Mouse (Mus musculus): ENCODE measurements around the gene Cachd1. TPM values are rescaled to one million over a fixed set of nuclear protein-coding genes. Genes with fewer than 3 reads are reported as not detected.

Gene Cachd1
- total RNA-seq, 2 experiments from 2014 or later = 3.7 to 3.8 TPM

DNA sequence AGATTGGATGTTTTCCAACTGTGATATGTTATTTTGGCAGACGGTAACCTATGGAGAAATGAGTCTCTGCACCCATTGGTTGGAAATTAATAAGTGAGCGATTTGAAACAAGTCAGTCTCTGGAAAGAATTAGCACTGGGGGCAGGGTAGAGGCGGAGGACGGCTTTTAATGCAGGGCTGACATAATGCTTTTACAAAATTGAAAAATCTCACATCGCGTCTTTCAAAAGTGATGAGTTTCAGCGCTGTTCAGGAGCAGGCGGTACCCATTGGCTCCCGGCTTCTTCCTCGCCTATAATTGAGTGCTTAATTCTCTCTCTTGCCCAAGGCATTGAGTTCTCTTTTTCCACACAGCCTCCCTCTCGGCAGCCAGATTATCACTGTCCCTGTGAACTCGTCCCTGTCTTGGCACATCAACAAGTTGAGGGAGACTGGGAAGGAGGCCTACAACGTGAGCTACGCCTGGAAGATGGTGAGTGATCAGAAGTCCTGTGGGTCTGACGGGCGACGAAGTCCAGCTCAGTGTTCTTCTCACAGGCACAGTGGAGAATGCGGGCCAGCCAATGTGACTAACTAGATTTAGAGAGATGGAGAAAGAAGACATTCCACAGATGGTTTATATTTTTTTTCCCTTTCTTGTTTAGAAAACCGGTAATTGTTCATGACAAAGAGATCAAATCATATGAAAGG is 191.4 kb downstream of the Cachd1 start:
- no peak for DNase-seq (ENCODE audit: low spot score)
- intact Hi-C loops (cut with DNase I) = no loop called here

DNA sequence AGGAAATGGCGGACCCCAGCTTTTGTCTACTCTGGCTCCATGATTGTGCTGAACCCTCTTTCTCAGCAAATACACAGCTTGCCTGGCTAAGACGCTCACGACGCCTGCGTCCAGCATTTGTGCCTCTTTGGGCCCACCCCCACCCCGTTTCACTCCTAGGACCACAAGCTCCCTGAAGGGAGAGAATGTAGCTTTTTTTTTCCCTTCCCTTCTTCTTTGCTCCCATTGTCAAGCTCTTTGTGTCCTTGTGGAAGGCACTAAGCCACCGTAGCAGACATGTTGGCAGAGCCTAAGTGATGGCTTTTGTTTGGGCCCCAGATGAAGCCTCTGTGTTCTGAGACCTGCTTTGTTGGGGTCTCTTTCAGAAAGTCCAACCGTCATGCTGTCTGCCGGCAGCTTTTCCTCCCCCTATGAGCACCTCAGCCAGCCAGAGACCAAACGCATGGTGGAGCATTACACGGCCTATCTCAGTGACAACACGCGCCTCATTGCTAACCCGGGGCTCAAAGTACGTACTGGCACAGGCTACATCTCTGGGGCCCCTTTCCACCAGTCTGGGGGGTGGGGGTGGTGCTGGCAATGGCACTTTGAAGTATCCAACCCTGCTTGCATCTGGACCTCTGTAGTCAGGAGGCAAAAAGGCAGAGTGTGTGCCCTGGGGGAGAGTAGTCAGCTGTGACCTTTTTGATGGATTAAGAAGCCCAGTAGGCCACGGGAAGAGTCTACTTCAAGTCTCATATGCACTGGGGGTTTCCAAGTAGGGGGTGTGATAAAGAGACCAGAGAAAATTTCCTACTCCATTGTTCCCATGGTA is 197.4 kb downstream of the Cachd1 start:
- intact Hi-C loops (cut with DNase I) = no loop called here
- no peak for DNase-seq (ENCODE audit: low spot score)

DNA sequence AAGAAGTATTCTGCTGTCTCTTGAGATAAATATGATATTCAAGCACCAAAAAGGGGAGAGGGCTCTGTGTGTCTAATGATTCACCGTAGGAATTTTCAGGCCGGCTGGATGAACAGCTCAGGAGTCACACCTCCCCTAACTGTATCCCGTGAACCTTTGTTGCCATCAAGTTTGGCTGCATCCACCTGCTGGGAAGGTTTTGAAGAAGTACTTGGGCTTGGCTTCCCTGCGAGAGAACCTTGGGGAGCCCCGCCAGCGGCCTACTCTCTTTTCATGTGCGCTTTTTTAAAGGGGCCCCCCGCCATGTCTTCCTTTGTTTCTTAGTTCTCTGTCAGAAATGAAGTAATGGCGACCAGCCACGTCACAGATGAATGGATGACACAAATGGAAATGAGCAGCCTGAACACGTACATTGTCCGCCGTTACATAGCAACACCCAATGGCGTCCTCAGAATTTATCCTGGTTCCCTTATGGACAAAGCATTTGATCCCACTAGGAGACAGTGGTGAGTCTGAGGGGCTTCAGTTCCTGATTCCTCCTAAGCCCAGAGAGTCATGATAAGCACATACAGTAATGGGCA is 198.1 kb downstream of the Cachd1 start:
- DNase-seq (ENCODE audit: low spot score) = no peak
- intact Hi-C loops (cut with DNase I) = no loop called here

DNA sequence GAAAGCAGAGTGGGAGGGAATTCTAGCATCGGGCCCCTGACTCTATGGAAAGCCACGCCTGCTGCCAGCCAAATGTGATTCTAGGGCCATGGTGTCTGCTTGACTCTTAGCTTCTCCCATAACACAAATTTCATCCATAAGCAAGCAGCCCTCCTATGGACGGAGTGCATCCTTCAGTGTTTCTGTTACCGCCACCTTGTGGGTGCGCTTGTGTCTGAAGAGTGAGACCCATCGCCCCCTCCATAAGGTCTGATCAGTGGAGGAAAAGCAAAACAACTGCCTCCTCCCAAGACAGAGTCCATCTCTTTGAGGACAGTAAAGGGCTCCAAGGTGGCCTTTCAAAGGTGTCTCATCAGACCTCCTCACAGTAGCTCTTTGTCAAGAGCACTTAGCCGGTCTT is 201.0 kb downstream of the Cachd1 start:
- intact Hi-C loops (cut with DNase I) = no loop called here
- no peak for DNase-seq (ENCODE audit: low spot score)

DNA sequence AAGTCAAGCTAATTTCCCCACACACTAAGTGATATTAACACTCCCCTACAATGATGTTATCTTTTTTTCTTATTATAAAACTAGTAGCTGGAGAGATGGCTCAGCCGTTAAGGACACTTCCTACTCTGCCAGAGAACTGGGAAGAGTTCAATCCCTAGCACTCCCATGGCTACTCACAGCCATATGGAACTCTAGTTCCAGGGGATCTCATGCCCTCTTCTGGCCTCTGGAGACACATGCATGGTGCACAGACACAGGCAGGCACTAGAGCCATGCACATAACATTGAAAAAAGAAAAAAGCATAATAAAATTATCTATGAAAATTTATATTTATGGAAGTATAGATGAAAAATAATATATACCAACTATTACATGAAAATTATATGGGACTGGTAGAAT is 210.7 kb downstream of the Cachd1 start:
- intact Hi-C loops (cut with DNase I) = loop anchor here (5.0 kb wide), 1 partner anchor 210 kb away; the partner anchor contains the start of gene Cachd1
- no peak for DNase-seq (ENCODE audit: low spot score)

DNA sequence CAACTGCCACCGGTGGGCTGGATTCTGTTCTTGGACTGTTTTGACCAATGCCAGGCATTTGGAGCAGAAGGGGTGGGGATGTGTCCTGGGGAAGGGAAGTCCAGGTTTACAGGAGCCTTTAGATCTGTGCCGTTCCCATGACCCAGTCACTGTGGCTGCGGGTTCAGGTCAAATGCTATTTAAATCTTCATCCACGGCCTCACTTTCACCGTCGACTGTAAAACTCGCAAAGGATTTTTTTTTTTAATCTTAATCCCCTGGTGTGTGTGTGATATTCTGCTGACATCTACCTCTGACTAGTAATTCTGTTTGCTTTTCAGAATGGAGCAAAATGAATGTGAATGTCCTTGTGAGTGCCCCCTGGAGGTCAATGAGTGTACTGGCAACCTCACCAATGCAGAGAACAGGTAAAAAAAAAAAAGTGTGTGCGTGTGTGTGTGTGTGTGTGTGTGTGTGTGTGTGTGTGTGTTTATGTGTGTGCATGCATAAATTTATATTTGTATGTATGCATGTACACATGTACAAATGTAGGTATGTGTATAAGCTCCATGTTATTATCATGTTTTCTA is 211.8 kb downstream of the Cachd1 start:
- intact Hi-C loops (cut with DNase I) = loop anchor here (2.0 to 5.0 kb wide), 3 partner anchors 211 to 400 kb away; partner anchors contain the start of gene Cachd1
- DNase-seq (ENCODE audit: low spot score) = no peak

DNA sequence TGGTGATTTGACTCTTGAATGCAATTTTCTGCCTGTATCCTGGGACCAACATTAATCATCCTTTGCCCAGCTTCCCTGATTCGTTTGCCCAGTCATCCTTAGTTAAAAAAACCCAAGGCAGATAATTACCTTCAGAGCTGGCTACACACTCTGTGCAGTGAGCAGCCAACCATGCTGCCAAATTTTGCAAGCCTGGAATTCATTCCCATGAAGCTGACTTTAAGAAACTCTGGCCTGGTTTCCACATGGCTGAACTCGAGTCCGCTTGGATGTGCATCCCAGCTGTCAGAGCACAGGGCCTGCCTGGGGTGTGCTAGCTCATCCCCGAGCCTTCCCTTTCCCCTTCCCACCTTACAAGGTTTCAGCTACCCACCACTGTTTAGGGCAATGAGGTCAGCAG is 214.5 kb downstream of the Cachd1 start:
- DNase-seq (ENCODE audit: low spot score) = no peak
- intact Hi-C loops (cut with DNase I) = loop anchor here (10.0 kb wide), 2 partner anchors 374 to 1004 kb away; no protein-coding TSS in a partner anchor

DNA sequence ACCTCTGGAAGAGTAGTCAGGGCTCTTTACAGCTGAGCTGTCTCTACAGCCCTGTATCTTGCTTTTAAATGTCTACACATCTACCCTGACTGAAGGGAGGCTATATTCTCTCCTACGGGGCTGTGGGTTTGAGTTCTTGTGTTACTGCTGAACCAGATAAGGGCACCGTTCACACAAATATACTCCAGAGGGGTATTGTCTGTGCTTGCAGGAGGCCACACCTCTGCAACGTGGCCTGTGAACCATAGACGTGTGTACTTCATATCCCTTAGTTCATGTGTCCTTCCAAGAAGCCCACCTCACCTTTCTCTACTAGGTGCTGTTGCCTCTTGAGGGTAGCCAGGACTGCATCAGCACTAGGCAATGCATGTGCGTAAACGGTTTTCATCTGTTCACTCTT is 215.6 kb downstream of the Cachd1 start:
- intact Hi-C loops (cut with DNase I) = loop anchor here (10.0 kb wide), 2 partner anchors 373 to 1003 kb away; no protein-coding TSS in a partner anchor
- DNase-seq (ENCODE audit: low spot score) = no peak

DNA sequence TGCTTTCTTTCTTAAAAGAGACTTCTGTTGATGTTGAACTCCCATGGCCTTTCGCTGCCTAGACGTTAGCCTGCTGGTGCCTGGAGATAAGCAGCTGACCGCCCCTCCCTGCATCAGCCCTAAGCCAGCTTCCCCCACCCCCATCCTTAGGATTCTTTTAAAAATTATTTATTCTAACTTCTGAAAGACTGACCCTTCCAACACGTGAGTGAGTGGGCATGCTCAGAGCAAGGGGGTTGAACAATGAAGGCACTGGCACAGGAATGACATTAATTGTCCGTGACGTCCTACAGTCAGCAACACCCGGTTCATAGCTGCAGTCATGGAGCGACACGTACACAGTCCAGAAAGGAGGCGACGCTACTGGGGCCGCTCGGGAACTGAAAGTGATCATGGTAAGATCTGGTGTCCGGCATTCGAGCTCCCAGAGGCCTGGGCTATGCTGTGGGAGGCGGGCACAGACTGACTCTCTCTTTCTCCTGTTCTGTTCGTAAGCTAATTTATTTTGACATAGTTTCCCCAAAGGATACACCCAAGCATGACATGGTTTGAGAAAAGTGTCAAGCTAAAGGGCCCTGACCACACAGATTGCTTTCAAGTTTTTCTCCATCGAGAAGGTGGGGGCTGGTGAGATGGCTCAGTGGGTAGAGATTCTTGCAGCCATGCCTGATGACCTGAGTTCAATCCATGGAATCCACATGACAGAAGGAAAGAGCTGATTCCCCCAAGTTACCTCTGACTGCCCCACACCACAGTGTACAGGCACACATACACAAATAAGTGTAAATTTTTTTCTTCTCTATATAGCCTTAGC is 218.2 kb downstream of the Cachd1 start:
- DNase-seq (ENCODE audit: low spot score) = no peak
- intact Hi-C loops (cut with DNase I) = loop anchor here (10.0 kb wide), 2 partner anchors 370 to 1000 kb away; no protein-coding TSS in a partner anchor

DNA sequence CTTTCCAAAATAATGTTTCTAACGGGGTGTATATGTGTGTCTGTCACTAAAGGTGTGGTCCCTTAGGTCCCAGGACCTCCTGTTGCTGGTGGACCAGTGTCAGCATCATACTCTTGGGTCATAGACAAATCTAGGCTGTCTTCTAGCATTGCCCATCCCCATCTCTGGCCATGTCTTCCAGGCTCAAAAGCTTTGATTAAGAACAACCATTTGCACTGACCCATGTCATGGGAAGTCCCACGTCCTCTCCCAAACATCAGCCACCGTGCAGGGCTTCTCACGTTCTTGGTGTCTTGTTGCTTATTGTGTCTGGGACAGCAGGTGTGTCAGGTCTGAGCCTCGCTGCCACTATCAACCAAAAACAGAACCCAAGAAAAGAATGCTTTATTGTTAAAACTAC is 219.1 kb downstream of the Cachd1 start:
- no peak for DNase-seq (ENCODE audit: low spot score)
- intact Hi-C loops (cut with DNase I) = loop anchor here (10.0 kb wide), 2 partner anchors 369 to 999 kb away; no protein-coding TSS in a partner anchor

DNA sequence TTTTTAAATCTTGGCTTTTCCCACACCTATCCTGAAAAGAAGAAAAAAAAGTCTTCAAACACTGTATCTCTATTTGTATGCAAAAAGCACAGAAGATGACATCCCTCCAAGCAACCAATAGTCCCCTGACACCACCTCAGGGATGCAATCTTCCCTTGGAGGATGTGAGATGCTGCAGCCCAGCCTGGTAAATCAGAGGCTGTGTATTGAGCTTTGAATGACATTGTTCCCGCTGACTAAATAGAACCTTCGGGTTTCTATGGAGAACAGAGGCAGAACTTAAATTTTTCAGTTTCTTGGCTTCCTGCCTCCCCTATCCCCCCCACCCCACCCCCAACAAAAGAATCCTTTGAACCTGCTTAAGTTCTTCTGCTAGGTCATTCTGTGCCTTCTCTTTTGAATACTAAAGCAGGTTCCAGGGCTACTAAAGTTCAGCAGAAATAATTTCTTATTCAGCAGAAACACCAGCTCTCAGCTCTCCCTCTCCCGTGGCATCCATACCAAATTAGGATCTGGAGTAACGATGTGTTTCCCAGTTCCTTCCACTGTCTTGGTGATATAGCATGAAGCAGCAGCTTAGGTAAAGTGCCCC is 219.7 kb downstream of the Cachd1 start:
- intact Hi-C loops (cut with DNase I) = loop anchor here (10.0 kb wide), 2 partner anchors 369 to 999 kb away; no protein-coding TSS in a partner anchor
- no peak for DNase-seq (ENCODE audit: low spot score)

DNA sequence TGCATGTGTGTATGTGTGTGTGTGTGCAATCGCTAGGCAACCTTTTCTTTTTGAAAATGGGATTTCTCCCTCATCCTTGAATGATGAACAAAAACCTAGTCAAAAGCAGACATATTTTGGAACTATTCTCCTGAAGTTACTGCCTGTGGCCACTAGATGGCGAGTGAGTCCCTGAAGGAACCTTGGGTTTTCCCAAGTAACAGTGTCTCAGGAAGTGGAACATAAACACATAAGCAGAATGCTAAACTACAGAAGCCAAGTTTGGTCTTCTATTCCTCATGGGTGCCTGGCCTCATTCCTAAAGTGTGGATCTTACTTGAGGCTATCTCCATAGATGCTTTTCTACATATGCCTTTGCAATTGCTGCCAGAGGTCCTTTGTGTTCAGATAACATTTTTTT is 221.7 kb downstream of the Cachd1 start:
- intact Hi-C loops (cut with DNase I) = loop anchor here (1.0 to 10.0 kb wide), 3 partner anchors 148 to 997 kb away; no protein-coding TSS in a partner anchor
- DNase-seq (ENCODE audit: low spot score) = no peak

DNA sequence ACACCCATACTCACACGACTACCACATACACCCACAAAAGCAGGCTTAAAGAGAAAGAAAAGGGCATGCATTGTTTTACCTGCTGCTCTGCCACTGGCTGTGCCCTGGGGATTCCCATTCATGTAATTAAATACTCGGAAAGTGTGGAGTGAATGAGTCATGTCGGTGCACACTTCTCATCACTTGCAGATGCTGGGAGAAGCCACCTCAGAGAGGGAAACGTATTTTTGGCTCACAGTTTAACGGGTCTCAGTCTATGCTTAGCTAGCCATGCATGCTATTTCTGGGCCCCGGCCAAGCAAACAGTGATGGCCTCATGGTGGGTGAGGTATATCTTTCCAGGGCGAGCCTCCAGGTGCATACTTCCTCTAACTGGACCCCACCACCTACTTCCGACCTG is 222.4 kb downstream of the Cachd1 start:
- DNase-seq (ENCODE audit: low spot score) = no peak
- intact Hi-C loops (cut with DNase I) = loop anchor here (1.0 to 10.0 kb wide), 3 partner anchors 147 to 996 kb away; no protein-coding TSS in a partner anchor

DNA sequence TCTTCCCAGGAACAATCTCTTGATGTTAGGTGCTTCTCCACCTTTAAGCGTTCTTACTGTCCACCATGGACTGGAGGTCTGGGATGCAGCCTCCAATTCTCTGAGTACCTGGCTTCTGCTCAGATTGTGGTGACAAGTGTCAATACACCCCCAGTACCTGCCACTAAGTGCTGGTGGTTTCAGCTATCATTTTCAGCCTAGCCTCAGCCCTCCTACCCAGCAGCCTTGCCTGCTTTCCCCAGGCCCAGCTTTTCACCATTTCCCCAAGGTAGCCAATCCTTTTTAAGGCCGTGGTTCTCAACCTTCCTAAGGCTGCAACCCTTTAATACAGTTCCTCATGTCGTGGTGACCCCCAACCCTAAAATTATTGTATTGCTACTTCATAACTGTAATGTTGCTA is 224.1 kb downstream of the Cachd1 start:
- intact Hi-C loops (cut with DNase I) = no loop called here
- DNase-seq (ENCODE audit: low spot score) = no peak

DNA sequence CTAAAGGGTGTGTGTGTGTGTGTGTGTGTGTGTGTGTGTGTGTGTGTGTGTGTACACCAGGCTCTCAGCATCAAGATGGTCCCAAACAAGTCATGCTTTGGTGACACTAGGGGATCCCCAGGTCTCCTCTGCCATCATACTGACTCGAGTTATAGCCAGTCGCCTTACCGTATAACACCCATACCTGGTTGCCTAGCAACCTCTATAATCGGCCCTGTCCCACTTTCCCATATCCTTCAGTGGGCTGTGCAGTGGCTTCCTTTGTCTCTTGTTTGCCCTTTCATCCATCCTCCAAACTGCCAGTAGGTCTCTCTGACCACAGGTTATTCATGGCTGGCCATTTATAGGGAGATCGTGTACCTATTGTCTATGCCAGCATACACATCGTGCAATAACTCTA is 224.6 kb downstream of the Cachd1 start:
- intact Hi-C loops (cut with DNase I) = no loop called here
- DNase-seq (ENCODE audit: low spot score) = no peak

DNA sequence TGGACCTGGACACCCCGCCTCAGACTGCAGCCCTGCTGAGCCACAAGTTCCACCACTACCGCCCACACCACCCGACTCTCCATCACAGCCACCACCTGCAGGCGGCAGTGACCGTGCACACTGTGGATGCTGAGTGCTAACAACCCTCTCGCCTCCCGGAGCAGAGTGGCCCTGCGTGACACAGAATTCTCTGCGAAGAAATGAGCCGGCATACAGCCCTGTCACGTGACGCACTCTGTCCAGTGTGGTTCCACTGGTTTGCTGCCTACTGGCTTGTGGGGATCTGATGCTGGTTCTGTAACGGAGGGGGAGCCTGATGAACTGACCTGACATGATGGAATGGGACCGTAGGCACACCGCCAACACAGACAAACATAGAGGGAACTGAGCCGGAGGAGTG is 226.5 kb downstream of the Cachd1 start:
- intact Hi-C loops (cut with DNase I) = no loop called here
- no peak for DNase-seq (ENCODE audit: low spot score)

DNA sequence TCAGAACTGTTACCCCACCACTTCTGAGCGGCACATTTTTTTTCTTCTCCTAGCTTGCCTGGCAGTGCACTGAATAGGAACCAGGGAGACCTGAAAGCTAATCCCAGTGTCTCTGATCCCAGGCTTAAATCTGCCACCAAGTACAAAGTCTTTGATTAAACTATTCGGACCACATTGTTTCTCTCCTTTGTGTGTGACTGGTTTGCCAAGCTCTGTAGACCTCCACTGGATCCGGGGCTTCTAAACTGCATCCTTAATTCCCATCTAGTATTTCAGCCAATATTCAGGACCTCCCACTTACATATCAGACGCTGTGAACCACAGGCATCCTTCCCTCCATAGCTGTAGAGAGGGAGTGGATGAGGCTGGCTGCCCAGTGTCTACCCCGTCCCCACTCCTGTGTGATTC is 231.9 kb downstream of the Cachd1 start:
- DNase-seq (ENCODE audit: low spot score) = no peak
- intact Hi-C loops (cut with DNase I) = no loop called here

DNA sequence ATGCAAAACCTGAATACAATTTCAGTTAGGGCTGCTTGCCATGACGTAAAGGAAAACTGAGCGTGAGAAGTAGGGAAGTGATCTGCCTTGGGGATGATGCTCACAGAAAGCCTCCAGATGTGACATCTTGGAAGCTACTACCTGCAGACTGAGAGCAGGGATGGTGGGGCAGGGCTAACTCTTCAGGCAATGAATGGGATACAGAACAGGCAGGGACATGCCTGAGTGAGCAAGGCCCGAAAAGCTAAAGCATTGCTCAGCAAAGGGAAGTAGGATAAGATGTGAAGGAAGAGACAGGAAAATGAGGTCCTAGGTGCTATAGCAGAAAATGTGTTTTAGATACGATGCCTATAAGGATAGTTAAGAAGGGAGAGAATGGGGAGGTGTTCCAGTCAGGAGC is 232.6 kb downstream of the Cachd1 start:
- no peak for DNase-seq (ENCODE audit: low spot score)
- intact Hi-C loops (cut with DNase I) = no loop called here

DNA sequence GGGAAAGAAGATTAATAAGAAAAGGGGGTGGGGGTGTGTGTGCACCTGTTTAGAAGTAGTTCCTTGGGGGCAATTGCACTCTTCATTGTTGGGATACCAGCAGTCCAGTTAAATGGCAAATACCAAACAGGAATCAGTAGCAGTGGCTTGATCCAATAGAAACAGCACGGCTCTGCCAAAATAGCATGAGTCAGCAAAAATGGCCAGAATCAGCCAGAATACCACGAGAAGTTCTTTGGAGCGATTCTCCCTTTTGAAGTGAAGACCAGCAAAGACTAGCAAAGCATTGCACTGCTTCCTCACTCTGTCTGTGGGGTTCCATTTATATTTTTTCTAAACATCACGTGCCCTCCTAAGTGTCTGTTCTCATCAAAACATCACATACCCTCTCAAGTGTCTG is 241.3 kb downstream of the Cachd1 start:
- intact Hi-C loops (cut with DNase I) = no loop called here
- no peak for DNase-seq (ENCODE audit: low spot score)

Data from heart, postnatal 25 days (tissue).